Mouse (Mus musculus) testis, adult 2 months (tissue): Measurements from ENCODE around the gene Mgrn1.

Experiments
- CTCF ChIP-seq: fragments of 200-500 bp; IDR thresholded peaks from 2 replicates; pipeline ENCODE4 v1.5.1; 2012; ENCODE audit warnings: low read depth, mild to moderate bottlenecking, inconsistent platforms, low read length, moderate library complexity; ENCODE audit not compliant: control insufficient read depth, insufficient read depth, insufficient replicate concordance
- POLR2A ChIP-seq: fragments of 200-500 bp; IDR thresholded peaks from 2 replicates; pipeline ENCODE4 v1.6.1; 2012; ENCODE audit warnings: low read depth, mild to moderate bottlenecking, inconsistent platforms, low read length, moderate library complexity; ENCODE audit not compliant: control insufficient read depth

- TF ChIP-seq CTCF: no peak
- no peak for TF ChIP-seq POLR2A
Observed at GRCm38 (mm10) chr16:4870490-4870889, 15.6 kb upstream of the Mgrn1 start.
